Mouse (Mus musculus) embryo, embryonic 11 days (tissue): ENCODE measurements around the gene Tmem163.
A peak's percentile ranks its signal among the peaks of the same experiment; 100 is the strongest.

Experiments
- DNase-seq: peaks from one replicate; pipeline ENCODE4 v3.0.0-alpha.2; 2015

Gene Tmem163

DNA sequence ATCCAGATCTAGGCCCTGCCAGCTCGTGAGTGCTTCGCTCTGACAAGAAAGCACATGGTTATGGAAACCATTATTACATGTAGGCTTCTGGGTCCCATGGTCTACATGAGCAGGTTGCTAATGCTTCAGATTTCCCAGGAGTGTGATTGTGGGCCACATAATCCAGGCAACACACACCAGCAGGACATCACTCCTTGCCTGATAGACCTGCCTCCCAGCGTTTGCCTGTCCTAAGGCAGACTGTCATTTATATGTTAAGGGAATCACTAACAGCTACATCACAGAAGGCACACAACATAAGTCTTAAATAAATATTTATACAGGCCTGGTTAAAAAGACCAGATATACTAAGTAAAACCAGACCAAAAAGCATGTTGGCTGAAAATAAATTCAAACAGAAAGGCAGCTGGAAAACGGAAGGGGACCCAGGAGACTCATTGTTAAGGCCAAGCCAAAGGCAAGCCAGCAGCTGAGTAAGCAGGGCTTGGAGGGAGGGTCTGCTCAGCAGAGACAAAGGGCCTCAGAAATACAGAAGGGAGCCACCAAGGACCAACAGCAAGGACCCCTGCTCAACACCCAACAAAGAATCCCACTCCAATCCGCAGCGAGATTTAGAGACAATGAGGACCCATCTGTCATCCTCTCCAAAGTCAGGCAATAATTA lies 123.4 kb downstream of the Tmem163 start:
- peak; percentile 56 for DNase-seq

DNA sequence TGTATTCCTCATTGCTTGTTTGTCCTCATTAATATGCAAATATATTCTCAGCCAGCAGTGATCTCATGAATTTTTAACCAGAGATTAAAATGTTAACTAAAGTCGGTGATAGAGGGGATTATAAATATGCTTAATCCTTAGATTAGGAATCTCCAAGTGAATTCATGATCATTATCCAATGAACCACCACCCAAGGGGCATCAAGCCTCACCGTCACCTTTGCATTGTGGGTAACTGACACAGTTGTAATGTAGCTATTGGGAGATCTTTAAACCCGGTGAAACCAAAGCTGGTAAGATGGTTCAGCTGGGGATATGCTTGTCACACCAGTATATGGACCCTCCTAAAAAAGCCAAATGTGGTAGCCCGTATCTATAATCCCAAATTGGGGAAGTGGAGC lies 131.3 kb downstream of the Tmem163 start:
- DNase-seq = no peak

DNA sequence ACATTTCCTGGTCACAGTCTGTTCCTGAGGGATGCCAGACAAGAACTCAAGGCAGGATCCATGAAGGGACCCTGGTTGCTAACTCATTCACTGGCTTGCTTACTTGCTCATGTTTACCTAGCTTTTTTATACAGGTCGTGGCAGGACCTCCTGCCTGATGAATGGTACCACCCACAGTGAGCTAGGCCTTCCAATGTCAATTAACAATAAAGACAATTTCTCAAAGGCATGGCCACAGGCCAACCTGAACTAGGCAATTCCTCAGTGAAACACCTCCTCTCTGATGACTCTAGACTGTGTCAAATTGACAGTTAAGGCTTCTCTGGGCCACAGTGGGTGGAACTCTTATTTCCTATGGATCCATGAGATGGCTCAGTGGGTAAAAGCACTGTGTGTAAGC lies 136.6 kb downstream of the Tmem163 start:
- DNase-seq = no peak

DNA sequence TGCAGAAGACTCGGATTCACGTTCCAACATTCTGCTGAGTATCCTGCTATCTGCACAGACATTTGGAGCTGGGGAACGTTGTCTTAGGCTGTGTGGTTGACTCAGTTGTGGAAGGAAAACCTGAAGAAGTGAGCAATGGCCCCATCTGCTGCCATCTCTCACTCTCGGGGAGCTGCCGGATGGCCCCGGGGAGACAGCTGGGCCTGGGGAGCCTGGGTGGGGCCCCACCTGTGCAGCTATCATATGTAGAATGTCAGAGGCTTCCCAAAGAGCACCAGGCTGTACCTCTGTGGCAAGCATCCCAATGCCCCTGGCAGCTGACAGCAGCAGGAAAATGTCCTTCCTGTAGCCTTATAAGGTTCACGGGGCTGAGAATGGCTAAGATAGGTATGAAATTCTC lies 137.4 kb downstream of the Tmem163 start:
- DNase-seq = no peak

DNA sequence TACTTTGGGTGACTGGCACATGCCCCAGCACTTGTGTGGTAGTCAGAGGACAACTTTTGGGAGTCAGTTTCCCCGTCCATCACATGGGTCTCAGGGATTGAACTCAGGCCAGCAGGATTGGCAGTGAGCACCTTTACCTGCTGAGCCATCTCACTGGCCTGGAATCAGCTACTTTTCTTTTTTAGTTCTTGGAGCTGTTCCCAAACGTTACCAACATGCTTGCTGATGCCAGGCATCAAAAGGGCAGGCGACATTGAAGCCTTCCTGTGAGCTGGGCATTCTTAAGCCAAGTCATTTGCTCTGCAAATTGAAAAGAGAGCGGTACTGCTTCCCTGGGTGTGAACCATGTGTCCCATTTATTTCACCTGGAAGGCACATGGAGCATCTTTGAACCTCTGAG lies 137.8 kb downstream of the Tmem163 start:
- no peak for DNase-seq

DNA sequence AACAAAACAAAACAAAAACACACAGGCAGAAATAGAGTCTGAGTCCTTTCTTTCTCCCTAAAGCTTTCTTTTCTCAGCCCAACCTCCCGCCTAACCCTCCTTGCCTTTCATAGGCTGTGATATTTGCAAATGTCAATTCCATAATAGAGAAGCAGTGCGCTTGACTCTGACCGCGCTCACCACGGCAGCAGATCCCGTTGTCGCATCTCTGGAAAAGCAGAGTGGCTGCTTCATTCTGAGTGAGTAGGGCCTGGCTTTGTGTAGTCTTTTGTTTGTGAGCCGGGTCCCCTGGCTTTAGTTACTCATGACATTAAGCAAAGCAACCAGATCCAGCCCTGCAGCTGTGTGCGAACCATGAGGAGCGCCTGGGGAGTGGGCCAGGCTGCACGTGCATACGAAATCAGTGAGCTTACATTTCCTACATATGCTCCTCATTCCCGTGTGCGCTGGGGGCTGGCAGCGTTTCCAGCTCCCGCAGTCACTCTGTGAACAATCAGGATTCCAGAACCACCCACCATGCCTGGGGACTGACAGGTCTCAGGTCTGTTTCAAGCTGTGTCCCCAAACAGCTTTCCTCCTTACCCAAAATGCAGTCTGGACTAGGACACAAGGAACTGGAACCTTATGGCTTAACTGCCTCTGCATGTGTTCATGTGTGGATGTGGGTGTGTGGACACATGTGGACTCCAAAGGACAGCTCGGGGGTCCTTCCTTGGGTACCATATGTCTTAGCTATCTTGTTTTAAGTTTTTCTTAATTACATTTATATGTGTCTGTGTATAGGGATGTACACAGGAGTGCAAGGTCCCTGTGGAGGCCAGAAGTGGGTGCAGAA lies 141.9 kb downstream of the Tmem163 start:
- DNase-seq = peak; percentile 80

DNA sequence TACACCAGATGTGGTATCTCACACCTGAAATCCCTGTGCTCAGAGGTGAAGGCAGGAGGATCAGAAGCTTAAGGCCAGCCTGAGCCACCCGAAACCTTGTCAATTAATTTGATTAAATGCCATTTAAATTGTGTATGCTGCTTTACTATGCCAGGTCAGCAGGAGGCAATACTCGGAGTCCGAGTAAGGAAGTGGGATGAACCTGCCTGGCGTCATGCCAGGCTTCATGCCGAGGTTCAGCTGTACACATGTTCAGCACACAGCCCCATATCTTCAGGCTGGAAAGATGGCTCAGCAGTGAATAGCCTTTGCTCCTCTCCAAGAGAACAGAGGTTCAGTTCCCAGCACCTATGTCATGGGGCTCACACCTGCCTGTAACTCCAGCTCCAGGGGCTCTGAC lies 142.9 kb downstream of the Tmem163 start:
- peak; percentile 31 for DNase-seq

DNA sequence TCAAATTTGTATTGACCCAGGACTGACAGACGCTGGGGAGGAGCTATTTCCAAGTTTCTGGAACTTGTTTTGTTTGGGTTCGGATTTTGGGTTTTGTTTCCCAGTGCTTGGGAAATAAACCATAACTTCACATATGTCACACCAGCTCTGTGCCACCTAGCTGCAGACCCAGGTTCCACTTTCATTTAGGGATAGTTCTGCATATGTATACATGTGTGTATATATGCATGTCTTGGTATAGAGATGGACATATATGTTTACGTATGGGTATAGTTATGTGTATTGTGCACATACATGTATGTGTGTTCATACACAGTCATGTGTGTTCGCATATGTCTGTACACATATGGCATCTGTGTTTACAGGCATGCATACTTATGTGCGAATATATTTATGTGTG lies 147.6 kb downstream of the Tmem163 start:
- DNase-seq = no peak

DNA sequence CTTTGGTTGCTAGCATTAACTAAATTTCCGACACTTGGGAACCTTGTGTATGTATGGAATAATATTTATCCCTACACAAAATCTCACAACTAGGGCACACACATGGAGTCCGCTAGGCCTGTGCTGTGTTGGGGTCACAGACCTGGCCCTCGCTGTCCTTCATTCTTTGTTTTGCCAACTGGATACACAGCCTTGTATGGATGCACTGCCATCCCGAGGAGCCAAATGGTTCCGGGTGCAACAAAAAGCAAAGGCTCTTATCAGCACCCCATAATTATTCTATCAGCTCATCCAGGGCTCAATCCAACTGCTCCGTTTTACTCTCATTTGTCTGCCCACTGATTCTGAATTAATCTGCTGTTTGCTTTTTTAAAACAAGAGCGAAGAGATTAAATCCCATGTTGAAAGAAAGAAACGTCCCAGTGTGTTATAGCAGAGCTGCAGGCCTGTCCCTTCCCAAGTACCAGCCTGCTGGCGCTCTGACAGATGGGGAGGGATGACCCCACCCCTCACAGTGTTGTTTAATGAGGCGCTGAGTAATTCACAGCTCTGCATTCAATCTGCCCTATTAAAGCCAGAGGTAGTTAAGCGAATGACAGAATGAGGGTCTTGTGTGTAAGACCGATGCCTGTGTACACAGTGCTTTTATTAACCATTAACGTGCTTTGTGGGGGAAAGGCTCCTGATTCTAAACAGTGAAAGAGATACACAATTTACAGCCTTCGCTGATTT lies 148.3 kb downstream of the Tmem163 start:
- peak; percentile 72 for DNase-seq

DNA sequence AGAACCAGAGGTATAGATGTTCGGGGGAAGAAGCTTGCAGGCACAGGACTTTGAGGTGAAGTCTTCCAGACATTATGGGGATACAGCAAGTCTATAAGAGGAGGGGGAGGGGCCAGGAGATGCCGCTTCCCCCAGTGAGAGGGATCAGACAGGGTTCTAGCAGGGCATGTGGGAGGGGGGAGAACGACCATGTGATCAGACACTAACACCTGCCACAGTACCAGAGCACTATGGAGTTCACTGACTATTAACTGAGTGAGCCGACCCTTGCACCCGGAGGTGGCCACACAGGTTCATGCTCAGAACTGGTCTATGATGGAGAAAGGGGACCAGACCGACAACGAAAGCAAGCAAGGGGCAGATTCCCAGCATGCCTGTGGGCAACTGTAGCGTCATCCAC lies 156.0 kb downstream of the Tmem163 start:
- DNase-seq = no peak

DNA sequence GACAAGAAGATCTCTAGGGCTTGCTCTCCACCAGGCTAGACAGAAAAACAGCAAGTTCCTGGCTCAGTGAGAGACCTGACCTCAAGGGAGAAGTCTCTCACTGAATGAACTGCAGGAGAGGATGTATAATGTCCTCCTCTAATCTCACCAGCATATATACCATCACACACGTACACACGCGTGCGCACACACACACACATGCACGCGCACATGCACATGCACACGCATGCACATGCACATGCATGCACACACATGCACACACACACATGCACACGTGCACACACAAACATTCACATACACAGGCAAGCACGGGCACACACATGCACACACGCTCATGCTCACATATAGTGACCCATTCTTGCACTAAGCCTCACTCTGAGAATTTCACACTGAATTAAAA lies 164.5 kb downstream of the Tmem163 start:
- DNase-seq = no peak

DNA sequence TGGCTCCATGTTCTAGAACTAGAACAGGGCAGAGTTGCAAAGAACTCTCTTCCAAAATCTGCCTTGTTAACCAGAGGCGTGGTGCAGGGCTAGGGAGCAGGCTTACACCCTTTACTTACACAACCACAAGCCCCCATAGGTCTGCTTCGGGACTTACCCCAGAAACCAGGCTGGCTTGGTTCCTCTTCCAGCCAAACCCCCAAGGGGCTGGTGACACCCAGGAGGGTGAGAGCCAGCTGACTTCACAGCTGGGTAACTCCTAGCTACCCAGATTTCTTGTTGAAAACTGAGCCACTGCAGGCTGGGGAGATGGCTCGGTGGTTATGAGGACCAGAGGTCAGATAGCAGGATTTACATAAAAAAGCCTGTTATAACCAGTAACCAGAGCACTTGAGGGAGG lies 164.9 kb downstream of the Tmem163 start:
- DNase-seq = no peak

DNA sequence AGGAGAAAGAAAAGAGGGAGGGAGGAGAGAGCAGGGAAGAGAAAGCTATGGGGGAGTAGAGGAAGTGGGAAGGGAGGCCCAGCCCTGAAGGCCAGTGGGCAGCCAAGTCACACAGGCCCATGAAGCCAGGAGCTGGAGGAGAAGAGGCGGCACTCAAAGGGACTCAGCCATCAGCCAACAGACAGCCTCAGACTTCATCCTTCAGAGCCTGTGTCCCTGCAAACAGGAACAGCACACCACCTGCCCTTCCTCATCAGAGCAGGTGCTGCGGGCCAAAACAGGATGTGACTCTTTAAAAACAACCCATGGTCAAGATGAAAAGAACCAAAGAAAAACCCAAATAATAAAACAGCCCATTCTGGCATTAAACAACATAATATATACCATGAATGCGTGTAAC lies 165.7 kb downstream of the Tmem163 start:
- DNase-seq = no peak

DNA sequence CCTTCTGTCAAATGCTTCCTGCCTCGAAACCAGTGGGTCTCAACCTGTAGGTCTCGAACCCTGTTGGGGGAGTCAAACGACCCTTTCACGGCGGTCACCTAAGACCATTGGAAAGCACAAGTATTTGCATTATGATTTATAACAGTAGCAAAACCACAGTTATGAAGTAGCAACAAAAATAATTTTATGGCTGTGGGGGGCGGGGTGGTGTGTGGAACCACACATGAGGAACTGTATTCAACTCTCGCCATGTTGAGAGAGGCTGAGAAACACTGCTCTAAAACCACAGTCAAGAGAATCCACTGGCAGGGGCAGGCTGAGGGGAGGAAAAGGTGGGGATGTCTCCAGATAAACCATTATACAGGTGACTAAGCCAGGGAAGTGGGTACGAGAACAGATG lies 166.2 kb downstream of the Tmem163 start:
- no peak for DNase-seq

DNA sequence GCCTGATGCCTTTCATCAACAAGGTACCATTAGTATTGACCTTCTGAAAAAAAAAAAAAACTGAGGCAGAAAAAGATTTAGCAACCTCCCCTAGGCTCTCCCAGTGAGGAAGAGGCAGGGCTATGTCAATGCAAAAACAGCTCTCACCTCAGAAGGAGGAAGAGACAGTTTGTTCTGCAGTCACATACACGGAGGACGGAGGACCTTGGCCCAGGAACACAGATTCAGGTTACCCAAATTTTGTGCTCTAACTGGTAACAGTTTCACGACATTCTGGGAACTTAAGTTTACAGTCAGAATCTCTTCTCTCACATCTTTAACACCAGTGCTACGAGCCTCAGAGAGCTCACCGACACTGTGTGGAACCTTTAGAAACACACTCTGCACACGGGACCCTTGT lies 166.6 kb downstream of the Tmem163 start:
- no peak for DNase-seq

DNA sequence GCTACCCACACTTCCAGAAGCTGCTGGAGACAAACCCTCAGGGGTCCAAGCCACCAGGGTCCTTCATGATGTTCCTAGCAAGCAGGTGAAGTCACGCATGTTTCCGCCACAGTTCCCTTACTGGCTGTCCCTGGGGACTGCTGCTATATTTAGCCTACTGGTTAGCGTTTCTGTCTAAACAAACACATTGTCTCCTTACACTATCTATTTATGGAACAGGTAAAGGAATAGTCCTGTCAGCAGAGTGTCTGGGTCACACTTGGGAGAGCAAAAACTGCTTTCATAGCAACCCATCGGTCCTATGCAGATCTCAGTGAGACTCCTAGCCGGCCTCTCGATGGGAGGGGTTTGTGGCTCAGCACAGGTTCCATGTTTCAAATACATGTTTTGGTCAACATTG lies 168.0 kb downstream of the Tmem163 start:
- no peak for DNase-seq

DNA sequence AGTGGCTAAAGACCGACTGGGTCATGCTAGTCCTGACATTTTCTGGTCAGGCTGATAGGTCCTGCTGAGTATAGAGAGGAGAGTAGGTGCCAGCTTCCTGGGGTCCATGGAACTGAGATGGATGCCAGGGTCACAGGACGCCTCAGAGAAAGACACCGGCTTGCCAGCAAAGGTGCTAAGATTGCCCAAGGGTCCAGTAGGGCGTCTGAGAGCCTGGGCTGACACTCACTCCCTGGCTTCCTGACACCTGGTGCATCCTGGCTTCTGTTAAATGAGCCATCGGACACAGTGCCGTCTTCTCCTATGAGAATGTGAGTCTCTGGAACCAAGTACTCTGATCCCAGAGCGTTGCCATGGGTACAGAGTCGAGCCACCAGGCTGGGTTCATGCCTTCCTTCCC lies 170.4 kb downstream of the Tmem163 start:
- no peak for DNase-seq

DNA sequence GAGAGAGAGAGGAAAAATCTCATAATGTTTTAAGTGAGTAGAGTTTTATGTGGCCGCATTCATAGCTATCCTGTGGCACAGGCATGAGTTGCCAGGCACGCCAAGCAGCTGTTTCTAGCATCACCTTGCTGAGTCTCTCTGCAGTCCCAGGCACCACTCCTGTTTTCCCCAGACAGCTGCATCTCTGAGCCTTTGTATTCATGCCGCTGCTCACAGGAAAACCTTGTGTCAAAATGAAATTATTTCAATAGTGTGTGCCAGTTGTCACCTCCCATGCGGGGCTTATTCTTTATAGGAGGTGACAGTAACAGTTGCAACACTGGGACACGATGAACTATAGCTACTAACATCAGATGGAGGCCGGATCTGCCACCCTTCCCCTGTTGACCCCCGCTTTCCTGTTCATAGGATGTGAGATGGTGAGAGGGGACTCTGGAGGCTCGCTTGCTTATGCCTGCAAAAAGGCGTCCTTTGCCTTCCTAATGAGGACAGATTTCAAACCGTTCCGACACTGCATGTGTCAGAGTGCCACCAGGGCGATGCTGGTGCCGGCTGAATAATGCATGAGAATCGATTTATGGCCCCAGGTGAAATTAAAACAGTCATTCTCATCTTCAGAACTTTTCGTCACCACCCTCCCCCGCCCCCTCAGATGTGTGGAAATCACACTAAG lies 171.1 kb downstream of the Tmem163 start:
- peak; percentile 26 for DNase-seq

DNA sequence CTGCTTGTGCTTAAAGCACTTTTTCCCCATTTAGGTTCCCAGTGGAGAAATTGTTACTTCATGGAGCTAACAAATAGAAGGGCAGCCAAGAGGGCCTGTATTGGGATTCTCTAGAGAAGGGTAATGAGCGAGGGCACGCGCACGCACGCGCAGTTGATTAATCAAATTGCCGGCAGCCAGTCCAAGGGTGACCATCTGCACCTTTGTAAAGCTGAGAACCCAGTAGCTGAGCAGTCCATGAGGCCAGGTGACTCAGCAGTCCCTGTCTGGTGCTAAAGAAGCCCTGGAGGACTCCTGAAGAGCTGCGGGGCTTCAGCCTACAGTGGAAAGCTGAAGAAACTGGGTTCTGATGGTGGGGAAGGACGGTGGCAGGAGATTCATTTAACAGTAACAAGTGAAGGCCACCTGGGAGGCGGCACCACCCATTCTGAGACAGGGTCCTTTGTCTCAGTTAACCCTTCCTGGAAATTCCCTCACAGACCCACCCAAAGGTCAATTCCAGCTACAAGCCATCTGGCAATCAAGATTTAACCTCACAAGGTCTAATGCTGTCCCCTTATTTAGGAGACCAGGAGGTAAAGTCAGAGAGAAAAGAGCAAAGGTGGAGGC lies 172.2 kb downstream of the Tmem163 start:
- DNase-seq = no peak

DNA sequence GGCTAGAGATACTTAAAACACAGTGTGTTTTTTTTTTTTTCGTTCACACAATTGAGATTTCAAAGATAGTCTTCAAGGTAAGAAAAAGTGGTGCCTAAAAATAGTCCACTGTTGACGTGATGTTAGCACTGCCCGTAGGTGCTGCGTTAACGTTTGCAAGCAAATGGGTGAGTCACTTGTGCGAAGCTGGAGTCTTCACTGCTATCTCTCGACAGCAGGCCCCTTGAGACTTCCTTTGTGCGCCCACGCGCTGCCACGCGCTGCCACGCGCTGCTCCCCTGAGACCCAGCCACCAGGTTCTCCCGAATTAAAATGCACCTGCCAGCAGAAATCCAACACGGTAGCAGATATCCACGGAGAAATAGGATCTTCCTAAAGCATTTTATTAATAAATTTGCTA lies 178.6 kb downstream of the Tmem163 start:
- no peak for DNase-seq

DNA sequence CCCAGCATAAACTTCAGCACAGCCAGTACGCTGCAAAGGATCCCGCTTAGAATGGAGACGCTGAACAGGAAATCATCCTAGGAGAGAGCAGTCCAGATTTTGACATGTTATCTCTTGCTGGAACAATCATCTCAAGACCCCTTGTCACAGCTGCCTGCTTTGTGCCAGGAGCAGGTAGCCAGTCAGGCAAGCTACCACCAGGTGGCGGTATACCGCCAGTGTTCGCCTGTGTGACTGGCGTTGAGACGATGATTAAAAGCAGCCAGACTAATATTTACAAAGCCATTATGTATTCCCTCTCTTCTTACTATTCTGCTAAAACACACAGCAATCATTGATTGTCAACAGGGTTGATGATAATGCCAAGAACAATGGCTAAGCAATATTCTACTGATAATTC lies 179.1 kb downstream of the Tmem163 start:
- peak; percentile 86 for DNase-seq

DNA sequence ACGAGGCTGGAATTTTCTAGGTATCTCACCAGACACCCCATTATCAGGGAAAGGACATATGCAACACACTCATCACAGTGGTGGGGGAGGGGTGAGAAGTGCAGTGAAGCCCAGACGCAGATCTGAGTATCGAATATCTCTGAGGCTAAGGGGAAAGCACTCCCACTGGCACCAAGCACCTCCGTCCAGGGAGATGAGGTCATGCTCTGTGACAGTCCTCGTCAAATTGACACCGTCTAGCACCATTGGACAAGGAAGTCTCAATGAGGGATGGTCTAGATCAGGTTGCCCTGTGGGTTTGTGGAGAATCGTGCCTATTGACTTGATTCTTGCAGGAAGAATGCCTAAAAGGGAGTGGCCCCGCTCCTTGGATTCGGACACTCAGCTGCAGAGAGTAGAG lies 180.6 kb downstream of the Tmem163 start:
- no peak for DNase-seq
